Mouse (Mus musculus) intestine, embryonic 15.5 days (tissue): ENCODE measurements at regions not wholly inside any gene's neighbourhood (a gene's known extent, or its start where the extent isn't known, plus 50 kb on each side); places are given as distances from the start of the nearest gene placed in this dataset.

Experiments
- ATAC-seq: fragments of 200-750 bp; cut with Nextera tagmentation; 2 replicates; pipeline ENCODE4 v1.8.0; 2017; ENCODE audit warnings: moderate TSS enrichment, moderate library complexity
- H3K27ac ChIP-seq: fragments of 300-500 bp; sonication (generic); 2 replicates; pipeline ENCODE4 v1.5.1; 2015; ENCODE audit warnings: mild to moderate bottlenecking, inconsistent platforms
- H3K27me3 ChIP-seq: fragments of 300-500 bp; sonication (generic); replicated peaks from 2 replicates; pipeline ENCODE4 v1.6.1; 2015; ENCODE audit warnings: inconsistent platforms
- H3K36me3 ChIP-seq: fragments of 300-500 bp; sonication (generic); 2 replicates; pipeline ENCODE4 v1.6.1; 2015; ENCODE audit warnings: inconsistent platforms
- H3K4me1 ChIP-seq: fragments of 300-500 bp; sonication (generic); replicated peaks from 2 replicates; pipeline ENCODE4 v1.6.1; 2015; ENCODE audit warnings: inconsistent platforms
- H3K4me2 ChIP-seq: fragments of 300-500 bp; sonication (generic); replicated peaks from 2 replicates; pipeline ENCODE4 v1.6.1; 2015; ENCODE audit warnings: mild to moderate bottlenecking, inconsistent platforms
- H3K4me3 ChIP-seq: fragments of 300-500 bp; sonication (generic); replicated peaks from 2 replicates; pipeline ENCODE4 v1.5.1; 2015; ENCODE audit warnings: inconsistent platforms
- H3K9ac ChIP-seq: fragments of 300-500 bp; sonication (generic); 2 replicates; pipeline ENCODE4 v1.6.1; 2015; ENCODE audit warnings: inconsistent platforms
- H3K9me3 ChIP-seq: fragments of 300-500 bp; sonication (generic); 2 replicates; pipeline ENCODE4 v1.6.1; 2016; ENCODE audit warnings: inconsistent platforms
- WGBS: fragments of 180-500 bp; shearing (Covaris S2); methylation state at CpG from one replicate; pipeline ENCODE4 v1.1.7; 2015; 5-methylcytosine and 5-hydroxymethylcytosine counted together

DNA sequence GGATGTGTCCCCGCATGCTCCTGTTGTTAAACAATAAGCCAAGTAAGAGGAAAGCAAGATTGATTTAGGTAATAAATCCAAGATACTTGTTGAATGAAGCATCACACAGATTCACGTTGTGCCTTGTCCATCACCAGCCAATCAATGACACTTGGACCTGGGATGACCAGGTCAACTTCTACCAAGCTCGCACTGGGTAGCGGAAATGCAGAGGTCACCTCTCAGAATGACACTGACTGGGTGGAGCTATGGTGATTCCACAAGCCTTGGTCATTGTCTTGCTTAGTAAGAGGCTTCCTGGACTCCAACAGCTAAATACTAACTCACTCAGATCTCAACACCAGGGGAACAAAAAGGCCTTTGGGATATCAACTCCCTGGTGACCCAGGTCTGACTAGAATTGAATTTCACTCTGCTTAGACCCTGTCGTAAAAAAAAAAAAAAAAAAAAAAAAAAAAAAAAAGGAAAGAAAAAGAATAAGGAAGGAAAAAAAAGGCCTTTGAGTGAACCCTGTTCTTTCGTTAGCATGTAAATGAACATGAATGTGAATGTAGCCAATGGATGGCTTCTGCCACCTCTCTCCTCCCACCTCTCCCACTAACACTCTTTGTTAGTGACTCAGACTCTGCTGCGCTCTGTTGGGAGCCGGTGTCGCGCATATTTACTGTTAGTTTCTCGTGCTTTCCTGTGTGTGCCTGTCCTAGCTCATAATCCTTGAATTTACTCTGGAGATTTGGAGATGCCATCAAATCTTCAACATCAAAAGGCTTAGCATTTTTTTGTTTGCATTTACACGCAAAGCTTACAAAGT lies 66.4 kb upstream of the Skap2 start:
- no peak overlapping the region for H3K4me3 ChIP-seq
- H3K36me3 ChIP-seq: no peaks in the 10 kb centered on the region
- no peaks in the 10 kb centered on the region for H3K4me1 ChIP-seq
- no peak overlapping the region for H3K27ac ChIP-seq
- no peak for ATAC-seq
- no peak overlapping the region for H3K9ac ChIP-seq
- H3K4me2 ChIP-seq: no peak overlapping the region
- 51% methylated on average over 12 of the region's 12 CpGs for WGBS
- no peaks in the 10 kb centered on the region for H3K27me3 ChIP-seq
- H3K9me3 ChIP-seq: no peaks in the 10 kb centered on the region

GRCm38 (mm10) chr6:52076179-52076932 lies 64.0 kb upstream of the Skap2 start:
- H3K4me3 ChIP-seq: no peak overlapping the region
- H3K9me3 ChIP-seq: no peaks in the 10 kb centered on the region
- H3K27me3 ChIP-seq: no peaks in the 10 kb centered on the region
- no peak overlapping the region for H3K27ac ChIP-seq
- H3K9ac ChIP-seq: no peak overlapping the region
- no peak for ATAC-seq
- no peak overlapping the region for H3K4me2 ChIP-seq
- H3K4me1 ChIP-seq: no peaks in the 10 kb centered on the region
- 51% methylated on average over 15 of the region's 15 CpGs for WGBS
- no peaks in the 10 kb centered on the region for H3K36me3 ChIP-seq

GRCm38 (mm10) chr6:52074904-52075303 lies 62.6 kb upstream of the Skap2 start:
- Histone ChIP-seq H3K4me3 (no peak overlapping the region), H3K4me1 (no peaks in the 10 kb centered on the region), H3K36me3 (no peaks in the 10 kb centered on the region), H3K27me3 (no peaks in the 10 kb centered on the region), H3K9ac (no peak overlapping the region), H3K9me3 (no peaks in the 10 kb centered on the region), H3K4me2 (no peak overlapping the region), H3K27ac (no peak overlapping the region)
- 79% methylated on average over 2 of the region's 2 CpGs for WGBS
- ATAC-seq: no peak

GRCm38 (mm10) chr6:52067151-52067550 lies 54.8 kb upstream of the Skap2 start:
- Histone ChIP-seq H3K27me3 (no peaks in the 10 kb centered on the region), H3K27ac (no peak overlapping the region), H3K36me3 (no peaks in the 10 kb centered on the region), H3K4me1 (no peaks in the 10 kb centered on the region), H3K4me3 (no peak overlapping the region), H3K9me3 (no peaks in the 10 kb centered on the region), H3K4me2 (no peak overlapping the region), H3K9ac (no peak overlapping the region)
- 48% methylated on average over 9 of the region's 9 CpGs for WGBS
- no peak for ATAC-seq

- no peak for ATAC-seq
- 89% methylated on average over 10 of the region's 10 CpGs for WGBS
- H3K9me3 ChIP-seq: no peaks in the 10 kb centered on the region
- H3K9ac ChIP-seq: no peak overlapping the region
- H3K4me3 ChIP-seq: no peak overlapping the region
- no peak overlapping the region for H3K27ac ChIP-seq
- no peak overlapping the region for H3K4me2 ChIP-seq
- H3K27me3 ChIP-seq: no peaks in the 10 kb centered on the region
- no peaks in the 10 kb centered on the region for H3K4me1 ChIP-seq
- H3K36me3 ChIP-seq: no peaks in the 10 kb centered on the region
These were observed 53.3 kb upstream of the Skap2 start for GRCm38 (mm10) chr6:52065652-52066051.

GRCm38 (mm10) chr6:52064176-52065015 lies 52.0 kb upstream of the Skap2 start:
- Histone ChIP-seq H3K36me3 (no peaks in the 10 kb centered on the region), H3K27me3 (no peaks in the 10 kb centered on the region), H3K9ac (no peak overlapping the region), H3K4me1 (no peaks in the 10 kb centered on the region), H3K4me3 (no peak overlapping the region), H3K9me3 (no peaks in the 10 kb centered on the region), H3K27ac (no peak overlapping the region), H3K4me2 (no peak overlapping the region)
- 54% methylated on average over 13 of the region's 13 CpGs for WGBS
- no peak; the same call in 1 of the 2 replicates for ATAC-seq
